Mouse (Mus musculus): ENCODE measurements around the gene Slc47a2.

GRCm38 (mm10) chr11:61378651-61379050 is 36.0 kb upstream of the Slc47a2 start:
- TF ChIP-seq MAZ (IDR thresholded peaks at IDR 0.05; ENCODE audit: low read depth, low read length), result no peak
- TF ChIP-seq ZNF384 (IDR thresholded peaks at IDR 0.05; ENCODE audit: low read depth, low read length), result no peak
- TF ChIP-seq USF1 (IDR thresholded peaks at IDR 0.05; ENCODE audit: low read depth, low read length), result no peak
- TF ChIP-seq SIN3A (IDR thresholded peaks at IDR 0.05; ENCODE audit: low read length), result no peak
- TF ChIP-seq MAX (IDR thresholded peaks at IDR 0.05; ENCODE audit: low read length), result no peak
- no peak for TF ChIP-seq POLR2AphosphoS2 (IDR thresholded peaks at IDR 0.05; ENCODE audit: low read length)
- TF ChIP-seq ZC3H11A (IDR thresholded peaks at IDR 0.05; ENCODE audit: low read depth, low read length), result no peak
- no peak for TF ChIP-seq POLR2A (IDR thresholded peaks at IDR 0.05; ENCODE audit: control insufficient read depth in 1 of 2, insufficient read depth in 1 of 2, low read depth in 1 of 2, low read length in 2 of 2, poor library complexity in 1 of 2)
- TF ChIP-seq CTCF (IDR thresholded peaks at IDR 0.05 in 2 of 3, conservative IDR thresholded peaks at IDR 0.05 in 1 of 3; ENCODE audit: control insufficient read depth in 1 of 3, insufficient read depth in 1 of 3, low read depth in 2 of 3, low read length in 3 of 3, poor library complexity in 1 of 3, severe bottlenecking in 1 of 3), result no peak
- TF ChIP-seq GATA1 (IDR thresholded peaks at IDR 0.05; ENCODE audit: low read depth, low read length), result no peak
- no peak for TF ChIP-seq MAFK (IDR thresholded peaks at IDR 0.05; ENCODE audit: borderline replicate concordance, low read depth, low read length)
- TF ChIP-seq RAD21 (IDR thresholded peaks at IDR 0.05; ENCODE audit: low read depth, low read length), result no peak

All from MEL (cell line).